Mouse (Mus musculus) inflammation-experienced regulatory T-cells, adult 6 months (primary cell): ENCODE results near the gene Psme1. TPM values are rescaled to one million over a fixed set of nuclear protein-coding genes. Genes with fewer than 3 reads are reported as not detected.

Source experiments
- ATAC-seq: one replicate; pipeline ENCODE4 v1.8.0; 2017
- polyA plus RNA-seq, 3 experiments: library from polyadenylated mRNA; unstranded; fragments of 100-300 nt; shearing (Covaris generic); gene quantifications; one replicate each; pipeline ENCODE4 v1.2.1; 2017

Gene Psme1
- polyA plus RNA-seq, 3 experiments from 2014 or later: 667 to 812 (median 693) TPM

- no peak for ATAC-seq
Observed at GRCm38 (mm10) chr14:55603271-55603632, 25.3 kb downstream of the Psme1 start, which contains the start of gene Irf9. Irf9 (plus strand) TSS chr14:55603571.

GRCm38 (mm10) chr14:55603633-55604576 lies 26.0 kb downstream of the Psme1 start:
- ATAC-seq: peak; percentile 97

GRCm38 (mm10) chr14:55604823-55605222 lies 26.9 kb downstream of the Psme1 start:
- no peak for ATAC-seq

GRCm38 (mm10) chr14:55605743-55606459 lies 28.0 kb downstream of the Psme1 start:
- no peak for ATAC-seq

GRCm38 (mm10) chr14:55608339-55608738 lies 30.4 kb downstream of the Psme1 start:
- no peak for ATAC-seq

- ATAC-seq: no peak
Observed at GRCm38 (mm10) chr14:55613346-55613745, 35.4 kb downstream of the Psme1 start.

- no peak for ATAC-seq
Observed at GRCm38 (mm10) chr14:55614565-55615178, 36.7 kb downstream of the Psme1 start.

- ATAC-seq: no peak
Observed at GRCm38 (mm10) chr14:55615876-55616275, 38.0 kb downstream of the Psme1 start.

- ATAC-seq: no peak
Observed at GRCm38 (mm10) chr14:55616844-55617243, 38.9 kb downstream of the Psme1 start.

GRCm38 (mm10) chr14:55617822-55618221 lies 39.9 kb downstream of the Psme1 start, which contains the start of gene Rec8:
Rec8 (plus strand) TSS chr14:55618037.
- ATAC-seq: peak; percentile 60

GRCm38 (mm10) chr14:55618486-55619195 lies 40.7 kb downstream of the Psme1 start:
- no peak for ATAC-seq

- no peak for ATAC-seq
Observed at GRCm38 (mm10) chr14:55628077-55628827, 50.3 kb downstream of the Psme1 start.

- peak; percentile 65 for ATAC-seq
Observed at GRCm38 (mm10) chr14:55629312-55629711, 51.4 kb downstream of the Psme1 start.

Other genes starting within 250 kb of the Psme1 start
- 10 to 100 TPM; 37.3 to 38.7 (median 37.4) TPM for gene Dhrs4, start 99.4 kb upstream of the Psme1 start, polyA plus RNA-seq
- not detected for gene Carmil3, start 87.5 kb upstream of the Psme1 start, polyA plus RNA-seq
- not detected for gene Cpne6, start 67.7 kb upstream of the Psme1 start, polyA plus RNA-seq
- under 1 TPM in 1 of 3 experiments, not detected in 2; 0.08 TPM for gene Nrl, start 53.1 kb upstream of the Psme1 start, polyA plus RNA-seq
- 10 to 100 TPM; 31.9 to 37.5 (median 35.9) TPM for gene Pck2, start 37.9 kb upstream of the Psme1 start, polyA plus RNA-seq
- gene Dcaf11, start 18.1 kb upstream of the Psme1 start, polyA plus RNA-seq: 100 to 1,000 TPM in 1 of 3 experiments, 10 to 100 TPM in 2; 73.9 to 107 (median 81.0) TPM
- gene A730061H03Rik, start 17.7 kb upstream of the Psme1 start, polyA plus RNA-seq: 1 to 10 TPM; 1.4 to 3.2 (median 3.2) TPM
- not detected for gene Fitm1, start 2.5 kb upstream of the Psme1 start, polyA plus RNA-seq
- gene Emc9, start 7.2 kb downstream of the Psme1 start, polyA plus RNA-seq: 10 to 100 TPM; 19.1 to 25.6 (median 23.3) TPM
- gene Psme2, start 13.0 kb downstream of the Psme1 start, polyA plus RNA-seq: 1,000 to 10,000 TPM in 1 of 3 experiments, 100 to 1,000 TPM in 2; 828 to 1,360 (median 869) TPM
- 10 to 100 TPM; 26.7 to 37.2 (median 35.3) TPM for gene Rnf31, start 13.6 kb downstream of the Psme1 start, polyA plus RNA-seq
- gene Irf9, start 25.4 kb downstream of the Psme1 start, polyA plus RNA-seq: 100 to 1,000 TPM; 120 to 174 (median 141) TPM
- gene Rec8, start 39.9 kb downstream of the Psme1 start, polyA plus RNA-seq: 1 to 10 TPM in 2 of 3 experiments, not detected in 1; 2.7 to 4.0 TPM
- 10 to 100 TPM; 21.1 to 39.8 (median 36.3) TPM for gene Ipo4, start 57.8 kb downstream of the Psme1 start, polyA plus RNA-seq
- gene Gm49378, start 59.8 kb downstream of the Psme1 start, polyA plus RNA-seq: 1 to 10 TPM in 2 of 3 experiments, under 1 TPM in 1; 0.44 to 2.8 (median 2.5) TPM
- 10 to 100 TPM; 36.3 to 45.0 (median 39.3) TPM for gene Tm9sf1, start 65.7 kb downstream of the Psme1 start, polyA plus RNA-seq
- gene Tssk4, start 72.1 kb downstream of the Psme1 start, polyA plus RNA-seq: 1 to 10 TPM in 2 of 3 experiments, under 1 TPM in 1; 0.68 to 2.2 (median 1.2) TPM
- gene Mdp1, start 82.4 kb downstream of the Psme1 start, polyA plus RNA-seq: 100 to 1,000 TPM in 1 of 3 experiments, 10 to 100 TPM in 2; 89.2 to 101 (median 95.6) TPM
- gene Gmpr2, start 93.8 kb downstream of the Psme1 start, polyA plus RNA-seq: 10 to 100 TPM; 25.8 to 33.9 (median 29.9) TPM
- gene Nedd8, start 94.0 kb downstream of the Psme1 start, polyA plus RNA-seq: 100 to 1,000 TPM; 335 to 412 (median 375) TPM
- gene Tinf2, start 103.7 kb downstream of the Psme1 start, polyA plus RNA-seq: 10 to 100 TPM; 26.4 to 30.7 (median 30.2) TPM
- gene Tgm1, start 135.8 kb downstream of the Psme1 start, polyA plus RNA-seq: not detected
- gene Rabggta, start 144.1 kb downstream of the Psme1 start, polyA plus RNA-seq: 10 to 100 TPM; 40.8 to 75.9 (median 62.1) TPM
- 10 to 100 TPM; 32.4 to 57.8 (median 46.5) TPM for gene Dhrs1, start 167.6 kb downstream of the Psme1 start, polyA plus RNA-seq
- gene Nop9, start 167.6 kb downstream of the Psme1 start, polyA plus RNA-seq: 1 to 10 TPM; 4.1 to 8.4 (median 5.4) TPM
- gene Cideb, start 180.3 kb downstream of the Psme1 start, polyA plus RNA-seq: not detected
- not detected for gene Ltb4r2, start 183.3 kb downstream of the Psme1 start, polyA plus RNA-seq
- 10 to 100 TPM in 1 of 3 experiments, 1 to 10 TPM in 1, under 1 TPM in 1; 0.57 to 16.6 (median 3.8) TPM for gene Ltb4r1, start 187.8 kb downstream of the Psme1 start, polyA plus RNA-seq
- under 1 TPM in 1 of 3 experiments, not detected in 2; 0.29 TPM for gene Adcy4, start 206.0 kb downstream of the Psme1 start, polyA plus RNA-seq
- 10 to 100 TPM; 71.9 to 99.8 (median 84.8) TPM for gene Ripk3, start 210.7 kb downstream of the Psme1 start, polyA plus RNA-seq
- not detected for gene Nfatc4, start 245.0 kb downstream of the Psme1 start, polyA plus RNA-seq